Mouse (Mus musculus): ENCODE measurements around the gene Ddt. TPM values are rescaled to one million over a fixed set of nuclear protein-coding genes. Genes with fewer than 3 reads are reported as not detected.

Gene Ddt
- polyA plus RNA-seq, 1 experiment, result 66.4 TPM

DNA sequence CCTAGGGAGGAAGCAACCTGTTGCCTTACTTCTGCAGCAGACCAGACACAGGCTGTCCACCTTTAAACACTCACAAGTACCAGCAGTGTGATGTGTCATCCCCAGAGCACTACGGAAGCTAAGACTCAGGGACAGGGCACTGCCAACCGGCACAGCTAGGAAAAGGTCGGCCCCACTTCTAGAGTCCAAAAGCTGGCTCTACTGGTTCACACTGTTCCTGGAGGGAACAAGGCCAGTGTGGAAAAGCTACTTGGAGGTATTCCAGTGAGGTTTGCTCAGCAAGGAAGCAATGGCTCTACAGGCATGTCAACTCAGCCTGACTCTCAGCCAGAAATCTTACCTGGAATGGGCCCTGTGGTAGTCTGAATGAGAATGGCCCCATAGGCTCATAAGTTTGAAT lies 32.3 kb downstream of the Ddt start:
- TF ChIP-seq GATA1 (IDR thresholded peaks at IDR 0.05; ENCODE audit: low read length), result no peak

DNA sequence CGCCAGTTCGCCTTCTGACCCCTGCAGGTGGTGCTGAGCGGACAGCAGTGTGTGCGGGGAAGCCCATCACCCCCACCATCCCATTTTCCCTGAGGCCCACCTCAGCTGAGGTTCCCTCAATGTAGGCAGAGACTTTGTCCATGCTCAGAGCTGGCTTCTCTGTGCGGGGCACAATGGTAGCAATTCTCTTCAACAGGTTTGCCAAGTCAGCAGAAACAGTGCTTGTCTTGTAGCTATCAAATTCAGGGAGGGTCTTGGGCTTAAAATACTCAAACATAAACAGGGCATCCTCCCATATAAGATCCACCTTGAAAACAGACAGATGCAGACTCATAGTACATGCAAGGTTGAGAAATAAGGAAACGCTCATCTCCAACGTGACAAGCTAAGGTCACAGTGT lies 47.8 kb downstream of the Ddt start:
- no peak for TF ChIP-seq GATA1 (IDR thresholded peaks at IDR 0.05; ENCODE audit: low read length)

Other genes starting within 250 kb of the Ddt start
- not detected in 2 replicates for gene Lrrc75b, start 213.1 kb downstream of the Ddt start, polyA plus RNA-seq (2012)
- gene Ggt1, start 211.8 kb downstream of the Ddt start, polyA plus RNA-seq (2012), result 0.14 TPM in 1 of 2 replicates, not detected in the other
- gene Ggt5, start 184.1 kb downstream of the Ddt start, polyA plus RNA-seq (2012), result 0.10 TPM in 1 of 2 replicates, not detected in the other
- 0.04 and 0.05 TPM in 2 replicates for gene Susd2, start 129.4 kb downstream of the Ddt start, polyA plus RNA-seq (2012)
- gene Cabin1, start 9.1 kb downstream of the Ddt start, polyA plus RNA-seq (2012), result 64.0 and 70.9 TPM in 2 replicates
- not detected in 2 replicates for gene Gm20441, start 7.5 kb upstream of the Ddt start, polyA plus RNA-seq (2012)
- 0.25 and 0.31 TPM in 2 replicates for gene Gstt3, start 8.0 kb upstream of the Ddt start, polyA plus RNA-seq (2012)
- not detected in 2 replicates for gene Gstt1, start 25.2 kb upstream of the Ddt start, polyA plus RNA-seq (2012)
- not detected in 2 replicates for gene Gstt4, start 49.1 kb upstream of the Ddt start, polyA plus RNA-seq (2012)
- gene Gstt2, start 64.0 kb upstream of the Ddt start, polyA plus RNA-seq (2012), result 7.3 and 8.5 TPM in 2 replicates
- 3,863 and 3,963 TPM in 2 replicates for gene Mif, start 86.8 kb upstream of the Ddt start, polyA plus RNA-seq (2012)
- 0.27 and 0.36 TPM in 2 replicates for gene Derl3, start 120.0 kb upstream of the Ddt start, polyA plus RNA-seq (2012)
- gene Smarcb1, start 148.2 kb upstream of the Ddt start, polyA plus RNA-seq (2012), result 253 and 299 TPM in 2 replicates
- 585 and 819 TPM in 2 replicates for gene Chchd10, start 159.7 kb upstream of the Ddt start, polyA plus RNA-seq (2012)
- 0.12 TPM in 1 of 2 replicates, not detected in the other for gene Mmp11, start 163.1 kb upstream of the Ddt start, polyA plus RNA-seq (2012)
- not detected in 2 replicates for gene Gm867, start 167.3 kb upstream of the Ddt start, polyA plus RNA-seq (2012)
- not detected in 2 replicates for gene Vpreb3, start 169.6 kb upstream of the Ddt start, polyA plus RNA-seq (2012)
- gene Gm5134, start 181.1 kb upstream of the Ddt start, polyA plus RNA-seq (2012), result not detected in 2 replicates